ENCODE assay signal across 8 mouse cellular contexts in genomic region chrX:20364391-20365365, GRCm38 (mm10). TPM values are rescaled to one million over a fixed set of nuclear protein-coding genes. Genes with fewer than 3 reads are reported as not detected.
A peak's percentile ranks its signal among the peaks of the same experiment; 100 is the strongest.
DNase-seq lines count a peak whose midpoint lies in the region; ATAC-seq and TF ChIP-seq lines count a peak whose summit lies in the region.

Rp2 (plus strand) TSS chrX:20364481.

- peak within 1 kb of the TSS; percentile 88 for H3K27ac ChIP-seq in heart, embryonic 10.5 days
- H3K27ac ChIP-seq in kidney, embryonic 16.5 days (ENCODE audit: low read length): peak within 1 kb of the TSS; percentile 71
- peak within 1 kb of the TSS; percentile 50; the same call in 1 of the 2 replicates for H3K27ac ChIP-seq in liver, adult 2 months (replicated peaks; ENCODE audit: insufficient read depth, low read depth, low read length)

- H3K4me1 ChIP-seq in heart, embryonic 10.5 days: no peaks in the 10 kb centered on the region
- no peaks in the 10 kb centered on the region for H3K4me1 ChIP-seq in kidney, embryonic 16.5 days (ENCODE audit: insufficient read depth, low read length)
- no peaks in the 10 kb centered on the region; the same call in 1 of the 2 replicates for H3K4me1 ChIP-seq in liver, adult 2 months (ENCODE audit: control insufficient read depth, insufficient read depth, low read length)

- TF ChIP-seq POLR2A in liver, adult 2 months (IDR thresholded peaks at IDR 0.05; ENCODE audit: extremely low read depth, insufficient read depth, low read length): 0 out of 2 replicates have a peak, but pooled peaks have one; percentile 18
- peak; percentile 76 for TF ChIP-seq POLR2A in myocyte (IDR thresholded peaks at IDR 0.05; ENCODE audit: insufficient read length, low read depth)

- peak within 1 kb of the TSS; percentile 71 for H3K9ac ChIP-seq in kidney, embryonic 16.5 days (replicated peaks; ENCODE audit: low read length)
- peak within 1 kb of the TSS; percentile 67 for H3K9ac ChIP-seq in liver, adult 2 months (ENCODE audit: low read depth, low read length)

- peak within 1 kb of the TSS; percentile 72 for H3K4me3 ChIP-seq in heart, embryonic 10.5 days
- peak within 1 kb of the TSS; percentile 67 for H3K4me3 ChIP-seq in kidney, embryonic 16.5 days (ENCODE audit: low read length)
- H3K4me3 ChIP-seq in liver, adult 2 months (ENCODE audit: insufficient read depth, low read depth, low read length): peak within 1 kb of the TSS; percentile 80
- H3K4me3 ChIP-seq in myocyte: peak within 1 kb of the TSS; percentile 57

- WGBS in heart, embryonic 10.5 days: 16% methylated on average over 35 of the region's 35 CpGs
- WGBS in kidney, embryonic 16.5 days: 19% methylated on average over 35 of the region's 35 CpGs
- 1% methylated on average over 34 of the region's 35 CpGs for WGBS in liver, adult 2 months

- H3ac ChIP-seq in myocyte (ENCODE audit: control insufficient read depth, insufficient read length): no peak within 1 kb of the TSS

- no peaks in the 10 kb centered on the region; the same call in 1 of the 2 replicates for H3K79me2 ChIP-seq in liver, adult 2 months (ENCODE audit: control insufficient read depth, insufficient read depth, low read length)
- H3K79me2 ChIP-seq in myocyte (ENCODE audit: control insufficient read depth, insufficient read depth): peaks cover 17% of the 10 kb centered on the region

- H3K9me3 ChIP-seq in heart, embryonic 10.5 days: no peaks in the 10 kb centered on the region
- no peaks in the 10 kb centered on the region for H3K9me3 ChIP-seq in kidney, embryonic 16.5 days (ENCODE audit: low read length)

- no peaks in the 10 kb centered on the region for H3K36me3 ChIP-seq in heart, embryonic 10.5 days
- H3K36me3 ChIP-seq in kidney, embryonic 16.5 days (ENCODE audit: insufficient read depth, low read length): no peaks in the 10 kb centered on the region
- no peaks in the 10 kb centered on the region for H3K36me3 ChIP-seq in liver, adult 2 months (ENCODE audit: control insufficient read depth, insufficient read depth, low read length)
- no peaks in the 10 kb centered on the region for H3K36me3 ChIP-seq in myocyte (ENCODE audit: control insufficient read depth, insufficient read depth)
- no peaks in the 10 kb centered on the region for H3K36me3 ChIP-seq in splenic B cell, adult 2 months (ENCODE audit: control insufficient read depth, insufficient read depth, low read length, poor library complexity, severe bottlenecking)

- H3K27me3 ChIP-seq in heart, embryonic 10.5 days (ENCODE audit: insufficient read depth, poor library complexity, severe bottlenecking): no peaks in the 10 kb centered on the region
- no peaks in the 10 kb centered on the region for H3K27me3 ChIP-seq in kidney, embryonic 16.5 days (ENCODE audit: insufficient read depth, low read length)
- no peaks in the 10 kb centered on the region for H3K27me3 ChIP-seq in liver, adult 2 months (ENCODE audit: control insufficient read depth, insufficient read depth, low read length)
- no peaks in the 10 kb centered on the region for H3K27me3 ChIP-seq in myocyte (ENCODE audit: control insufficient read depth, insufficient read depth, insufficient read length)
- H3K27me3 ChIP-seq in splenic B cell, adult 2 months (ENCODE audit: control insufficient read depth, insufficient read depth, low read length, poor library complexity, severe bottlenecking): no peaks in the 10 kb centered on the region

- peak; percentile 100 for ATAC-seq in erythroblast, adult 5-6 weeks (replicated peaks; ENCODE audit: low FRiP score, poor library complexity, severe bottlenecking)
- ATAC-seq in kidney, embryonic 16.5 days (ENCODE audit: low FRiP score, low TSS enrichment): peak; percentile 100

- peak within 1 kb of the TSS; percentile 60 for H3K4me2 ChIP-seq in kidney, embryonic 16.5 days (replicated peaks; ENCODE audit: low read depth, low read length)
- H3K4me2 ChIP-seq in myocyte (ENCODE audit: low read depth): peak within 1 kb of the TSS; percentile 75

- DNase-seq in B cell, adult 2 months: peak; percentile 78 to 81
- DNase-seq in brain, adult 2 months (ENCODE audit: low read depth, low spot score): peak; percentile 96
- peak; percentile 95 for DNase-seq in heart, embryonic 10.5 days (ENCODE audit: low spot score)
- DNase-seq in liver, adult 2 months (ENCODE audit: extremely low read depth, low read depth, low spot score): peak; percentile 80
- peak; percentile 87 for DNase-seq in splenic B cell, adult 2 months (ENCODE audit: low read depth, low spot score)

- TF ChIP-seq CTCF in liver, adult 2 months (IDR thresholded peaks at IDR 0.05; ENCODE audit: low read depth, low read length): no peak

TF ChIP-seq in myocyte, 11 proteins besides CTCF, POLR2A, EP300 and RAD21:
- TF ChIP-seq MYOD1 (IDR thresholded peaks at IDR 0.05; ENCODE audit: control insufficient read depth in 1 of 3, insufficient read length in 2 of 3, low read depth in 2 of 3) (no peak), POLR2AphosphoS2 (IDR thresholded peaks at IDR 0.05; ENCODE audit: insufficient read length, low read depth) (peak; percentile 65)

RNA-seq across cellular contexts. Expression of gene Rp2, which starts in this region (rescaled TPM):
- 23.4 and 26.1 TPM in 2 replicates for total RNA-seq in erythroblast, adult 5-6 weeks (2015; ENCODE audit: low replicate concordance)
- total RNA-seq in erythroblast, adult 5-6 weeks (2017; ENCODE audit: low replicate concordance): 17.0 and 18.8 TPM in 2 replicates
- polyA plus RNA-seq in heart, embryonic 10.5 days (2016; fragmentation: Nextera tagmentation; extraction: Ambion mirVana): 14.5 and 15.9 TPM in 2 replicates
- 19.4 and 21.4 TPM in 2 replicates for polyA plus RNA-seq in kidney, embryonic 16.5 days (2015; fragmentation: Nextera tagmentation; extraction: Ambion mirVana)
- 10.9 and 11.5 TPM in 2 replicates for total RNA-seq in liver, adult 2 months (2014; rRNA removed)
- 2.3 and 2.6 TPM in 2 replicates for polyA plus RNA-seq in liver, adult 2 months (2012; rRNA removed)
- 2.3 TPM for polyA plus RNA-seq in myocyte (2012; fragmentation: generic; extraction: Trizol)

Comparison
In these comparisons a context has a peak if more than half of its experiments do, and no peak if none do; other contexts are left out.
1. Peak in every context shown above with its lines: DNase-seq, ATAC-seq, H3K4me3 ChIP-seq and H3K27ac ChIP-seq.